Mouse (Mus musculus): ENCODE measurements at regions not wholly inside any gene's neighbourhood (a gene's known extent, or its start where the extent isn't known, plus 50 kb on each side); places are given as distances from the start of the nearest gene placed in this dataset.

- DNase-seq (ENCODE audit: extremely low read depth, low read depth) = no peak
Measured at GRCm38 (mm10) chr1:100551293-100551692, 778.7 kb downstream of the Cntnap5b start.

GRCm38 (mm10) chr1:100556937-100557336 lies 784.4 kb downstream of the Cntnap5b start:
- peak; percentile 9 for DNase-seq (ENCODE audit: extremely low read depth, low read depth)

Measured in MEL-GATA-1-ER (cell line).